Mouse (Mus musculus) lung, postnatal 0 days (tissue): ENCODE results near the gene Gm13084.
"Not testable (repeated sequence)": the region's sequence is repeated elsewhere in the genome, so short reads cannot be mapped to it uniquely, and the experiment has no call there.

Source experiments
- CTCF ChIP-seq: IDR thresholded peaks from 2 replicates; pipeline ENCODE4 v1.5.1; 2016; ENCODE audit warnings: antibody characterized with exemption, mild to moderate bottlenecking
- EP300 ChIP-seq: IDR thresholded peaks from 2 replicates; pipeline ENCODE4 v1.6.1; 2016; ENCODE audit warnings: antibody characterized with exemption, mild to moderate bottlenecking, control low read depth

GRCm38 (mm10) chr4:143846197-143846596, 30.3 kb upstream of the Gm13084 start, which contains the start of gene Gm13103:
- TF ChIP-seq CTCF, EP300: not testable (repeated sequence)
